Mouse (Mus musculus): Measurements from ENCODE around the gene 9130019O22Rik. TPM values are rescaled to one million over a fixed set of nuclear protein-coding genes. Genes with fewer than 3 reads are reported as not detected.

9130019O22Rik gene
- polyA plus RNA-seq, 1 experiment from 2014 or later, result 2.4 TPM

- no peak overlapping the region for H3K9ac ChIP-seq (ENCODE audit: low read depth, low read length)
- no peak overlapping the region for H3K4me2 ChIP-seq
- no peaks in the 10 kb centered on the region for H3K27me3 ChIP-seq (replicated peaks; ENCODE audit: control insufficient read depth, insufficient read depth, low read length)
- no peak overlapping the region for H3K27ac ChIP-seq (ENCODE audit: low read depth, low read length)
- no peak for DNase-seq (ENCODE audit: low spot score)
- 91% methylated on average over 8 of the region's 8 CpGs for WGBS
- no peak overlapping the region for H3K4me3 ChIP-seq (ENCODE audit: low read depth, low read length)
- H3K9me3 ChIP-seq (ENCODE audit: control insufficient read depth, low read length), result no peaks in the 10 kb centered on the region
- peaks cover 17% of the 10 kb centered on the region for H3K4me1 ChIP-seq (replicated peaks; ENCODE audit: control insufficient read depth, insufficient read depth, low read length)
- peaks cover 6% of the 10 kb centered on the region for H3K36me3 ChIP-seq (ENCODE audit: control insufficient read depth, insufficient read depth, low read length)
- no peak for ATAC-seq (replicated peaks; ENCODE audit: low FRiP score)
Observed at GRCm38 (mm10) chr7:127341356-127341755, 45.6 kb downstream of the 9130019O22Rik start.

- Histone ChIP-seq H3K9me3 (ENCODE audit: control insufficient read depth, low read length) (no peaks in the 10 kb centered on the region), H3K4me1 (replicated peaks; ENCODE audit: control insufficient read depth, insufficient read depth, low read length) (peaks cover 4% of the 10 kb centered on the region), H3K36me3 (ENCODE audit: control insufficient read depth, insufficient read depth, low read length) (no peaks in the 10 kb centered on the region), H3K27me3 (replicated peaks; ENCODE audit: control insufficient read depth, insufficient read depth, low read length) (no peaks in the 10 kb centered on the region), H3K9ac (ENCODE audit: low read depth, low read length) (no peak overlapping the region), H3K4me2 (no peak overlapping the region), H3K27ac (ENCODE audit: low read depth, low read length) (no peak overlapping the region), H3K4me3 (ENCODE audit: low read depth, low read length) (no peak overlapping the region)
- DNase-seq (ENCODE audit: low spot score) (no peak), ATAC-seq (replicated peaks; ENCODE audit: low FRiP score) (no peak)
- WGBS, result 52% methylated on average over 4 of the region's 4 CpGs
Observed at GRCm38 (mm10) chr7:127337636-127338035, 49.3 kb downstream of the 9130019O22Rik start.

DNA sequence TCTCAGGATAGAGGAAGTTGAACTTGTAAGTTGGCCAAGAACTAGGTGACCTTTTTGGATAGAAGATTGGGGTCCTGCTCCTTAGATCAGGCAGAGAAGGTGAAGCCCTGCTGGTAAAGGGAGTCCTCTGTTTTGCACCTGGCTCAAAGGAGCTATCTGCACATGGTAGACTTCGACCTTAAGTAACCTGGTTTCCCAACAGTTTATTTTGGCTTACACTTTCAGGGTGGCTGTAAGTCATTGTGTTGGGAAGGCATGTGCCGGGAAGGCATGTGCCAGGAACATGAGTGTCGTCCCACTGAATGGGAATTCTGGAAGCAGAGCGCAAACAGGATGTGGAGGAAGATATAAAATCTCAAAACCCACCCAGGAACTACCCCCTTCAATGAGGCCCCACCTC, 51.4 kb downstream of the 9130019O22Rik start:
- WGBS, result 87% methylated on average over 4 of the region's 4 CpGs
- H3K27me3 ChIP-seq (replicated peaks; ENCODE audit: control insufficient read depth, insufficient read depth, low read length), result no peaks in the 10 kb centered on the region
- H3K9me3 ChIP-seq (ENCODE audit: control insufficient read depth, low read length), result no peaks in the 10 kb centered on the region
- no peak overlapping the region for H3K4me3 ChIP-seq (ENCODE audit: low read depth, low read length)
- H3K36me3 ChIP-seq (ENCODE audit: control insufficient read depth, insufficient read depth, low read length), result no peaks in the 10 kb centered on the region
- H3K4me1 ChIP-seq (replicated peaks; ENCODE audit: control insufficient read depth, insufficient read depth, low read length), result no peaks in the 10 kb centered on the region
- DNase-seq (ENCODE audit: low spot score), result no peak
- no peak overlapping the region for H3K4me2 ChIP-seq
- no peak for ATAC-seq (replicated peaks; ENCODE audit: low FRiP score)
- H3K27ac ChIP-seq (ENCODE audit: low read depth, low read length), result no peak overlapping the region
- no peak overlapping the region for H3K9ac ChIP-seq (ENCODE audit: low read depth, low read length)

DNA sequence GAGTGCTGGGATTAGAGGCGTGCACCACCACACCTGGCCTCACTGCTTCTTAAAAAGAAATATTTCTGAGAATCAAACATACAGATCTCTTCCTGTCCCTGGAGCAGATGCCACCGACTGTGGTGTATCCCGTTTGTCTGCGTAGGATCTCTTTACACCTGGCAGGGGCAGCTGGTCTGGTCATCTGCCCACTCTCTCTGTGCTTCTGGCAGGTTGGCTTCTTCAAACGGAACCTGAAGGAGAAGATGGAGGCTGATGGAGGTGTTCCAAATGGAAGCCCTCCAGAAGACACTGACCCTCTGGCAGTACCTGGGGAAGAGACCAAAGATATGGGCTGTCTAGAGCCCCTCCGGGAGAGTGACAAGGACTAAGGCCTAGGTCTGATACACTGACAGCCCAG, 53.7 kb downstream of the 9130019O22Rik start:
- no peaks in the 10 kb centered on the region for H3K4me1 ChIP-seq (replicated peaks; ENCODE audit: control insufficient read depth, insufficient read depth, low read length)
- no peak overlapping the region for H3K4me2 ChIP-seq
- H3K9me3 ChIP-seq (ENCODE audit: control insufficient read depth, low read length), result no peaks in the 10 kb centered on the region
- H3K36me3 ChIP-seq (ENCODE audit: control insufficient read depth, insufficient read depth, low read length), result no peaks in the 10 kb centered on the region
- no peak overlapping the region for H3K4me3 ChIP-seq (ENCODE audit: low read depth, low read length)
- DNase-seq (ENCODE audit: low spot score), result no peak
- H3K27me3 ChIP-seq (replicated peaks; ENCODE audit: control insufficient read depth, insufficient read depth, low read length), result no peaks in the 10 kb centered on the region
- no peak for ATAC-seq (replicated peaks; ENCODE audit: low FRiP score)
- H3K9ac ChIP-seq (ENCODE audit: low read depth, low read length), result no peak overlapping the region
- WGBS, result 83% methylated on average over 6 of the region's 6 CpGs
- H3K27ac ChIP-seq (ENCODE audit: low read depth, low read length), result no peak overlapping the region

Other genes with a start within 250 kb of the 9130019O22Rik start
- 12.7 and 14.4 TPM in 2 replicates for gene Spn, start 249.3 kb downstream of the 9130019O22Rik start, polyA plus RNA-seq (2014; fragmentation: Nextera tagmentation; extraction: Ambion mirVana)
- 50.3 and 59.5 TPM in 2 replicates for gene Cd2bp2, start 191.1 kb downstream of the 9130019O22Rik start, polyA plus RNA-seq (2014; fragmentation: Nextera tagmentation; extraction: Ambion mirVana)
- 28.2 and 29.0 TPM in 2 replicates for gene Tbc1d10b, start 178.7 kb downstream of the 9130019O22Rik start, polyA plus RNA-seq (2014; fragmentation: Nextera tagmentation; extraction: Ambion mirVana)
- 31.5 and 33.6 TPM in 2 replicates for gene Mylpf, start 178.3 kb downstream of the 9130019O22Rik start, polyA plus RNA-seq (2014; fragmentation: Nextera tagmentation; extraction: Ambion mirVana)
- 17.2 TPM in 2 replicates for gene Zfp553, start 154.1 kb downstream of the 9130019O22Rik start, polyA plus RNA-seq (2014; fragmentation: Nextera tagmentation; extraction: Ambion mirVana)
- gene Sept1, start 154.0 kb downstream of the 9130019O22Rik start, polyA plus RNA-seq (2014; fragmentation: Nextera tagmentation; extraction: Ambion mirVana), result 14.9 and 17.5 TPM in 2 replicates
- 45.9 and 47.3 TPM in 2 replicates for gene Zfp771, start 142.9 kb downstream of the 9130019O22Rik start, polyA plus RNA-seq (2014; fragmentation: Nextera tagmentation; extraction: Ambion mirVana)
- 266 and 275 TPM in 2 replicates for gene Dctpp1, start 126.5 kb downstream of the 9130019O22Rik start, polyA plus RNA-seq (2014; fragmentation: Nextera tagmentation; extraction: Ambion mirVana)
- 178 and 203 TPM in 2 replicates for gene Sephs2, start 113.1 kb downstream of the 9130019O22Rik start, polyA plus RNA-seq (2014; fragmentation: Nextera tagmentation; extraction: Ambion mirVana)
- gene Itgal, start 90.9 kb downstream of the 9130019O22Rik start, polyA plus RNA-seq (2014; fragmentation: Nextera tagmentation; extraction: Ambion mirVana), result 6.2 and 6.5 TPM in 2 replicates
- gene Zfp768, start 41.6 kb downstream of the 9130019O22Rik start, polyA plus RNA-seq (2014; fragmentation: Nextera tagmentation; extraction: Ambion mirVana), result 3.4 and 3.6 TPM in 2 replicates
- gene Zfp747, start 11.1 kb downstream of the 9130019O22Rik start, polyA plus RNA-seq (2014; fragmentation: Nextera tagmentation; extraction: Ambion mirVana), result 4.9 and 5.8 TPM in 2 replicates
- 3.3 and 4.2 TPM in 2 replicates for gene E430018J23Rik, start 6.5 kb upstream of the 9130019O22Rik start, polyA plus RNA-seq (2014; fragmentation: Nextera tagmentation; extraction: Ambion mirVana)
- 4.6 and 4.8 TPM in 2 replicates for gene Zfp764, start 19.7 kb upstream of the 9130019O22Rik start, polyA plus RNA-seq (2014; fragmentation: Nextera tagmentation; extraction: Ambion mirVana)
- gene Zfp688, start 34.9 kb upstream of the 9130019O22Rik start, polyA plus RNA-seq (2014; fragmentation: Nextera tagmentation; extraction: Ambion mirVana), result 18.7 and 19.5 TPM in 2 replicates
- gene Zfp689, start 62.0 kb upstream of the 9130019O22Rik start, polyA plus RNA-seq (2014; fragmentation: Nextera tagmentation; extraction: Ambion mirVana), result 4.5 and 5.3 TPM in 2 replicates
- 39.0 and 40.6 TPM in 2 replicates for gene Prr14, start 72.4 kb upstream of the 9130019O22Rik start, polyA plus RNA-seq (2014; fragmentation: Nextera tagmentation; extraction: Ambion mirVana)
- 8.9 and 12.4 TPM in 2 replicates for gene Fbrs, start 92.0 kb upstream of the 9130019O22Rik start, polyA plus RNA-seq (2014; fragmentation: Nextera tagmentation; extraction: Ambion mirVana)
- gene Srcap, start 124.8 kb upstream of the 9130019O22Rik start, polyA plus RNA-seq (2014; fragmentation: Nextera tagmentation; extraction: Ambion mirVana), result 40.3 and 45.5 TPM in 2 replicates
- 13.0 and 16.1 TPM in 2 replicates for gene Gm42715, start 132.4 kb upstream of the 9130019O22Rik start, polyA plus RNA-seq (2014; fragmentation: Nextera tagmentation; extraction: Ambion mirVana)
- 6.9 and 11.1 TPM in 2 replicates for gene Tmem265, start 174.2 kb upstream of the 9130019O22Rik start, polyA plus RNA-seq (2014; fragmentation: Nextera tagmentation; extraction: Ambion mirVana)
- gene Phkg2, start 186.2 kb upstream of the 9130019O22Rik start, polyA plus RNA-seq (2014; fragmentation: Nextera tagmentation; extraction: Ambion mirVana), result 41.6 and 41.7 TPM in 2 replicates
- gene Ccdc189, start 201.4 kb upstream of the 9130019O22Rik start, polyA plus RNA-seq (2014; fragmentation: Nextera tagmentation; extraction: Ambion mirVana), result 5.4 and 6.2 TPM in 2 replicates
- 44.1 and 49.0 TPM in 2 replicates for gene Rnf40, start 201.6 kb upstream of the 9130019O22Rik start, polyA plus RNA-seq (2014; fragmentation: Nextera tagmentation; extraction: Ambion mirVana)
- 8.3 and 9.8 TPM in 2 replicates for gene Zfp629, start 228.6 kb upstream of the 9130019O22Rik start, polyA plus RNA-seq (2014; fragmentation: Nextera tagmentation; extraction: Ambion mirVana)